Mouse (Mus musculus) testis, adult 2 months (tissue): Measurements from ENCODE around the gene Ccdc85c.

Source experiments
- CTCF ChIP-seq: fragments of 200-500 bp; IDR thresholded peaks from 2 replicates; pipeline ENCODE4 v1.5.1; 2012; ENCODE audit warnings: low read depth, mild to moderate bottlenecking, inconsistent platforms, low read length, moderate library complexity; ENCODE audit not compliant: control insufficient read depth, insufficient read depth, insufficient replicate concordance
- POLR2A ChIP-seq: fragments of 200-500 bp; IDR thresholded peaks from 2 replicates; pipeline ENCODE4 v1.6.1; 2012; ENCODE audit warnings: low read depth, mild to moderate bottlenecking, inconsistent platforms, low read length, moderate library complexity; ENCODE audit not compliant: control insufficient read depth

DNA sequence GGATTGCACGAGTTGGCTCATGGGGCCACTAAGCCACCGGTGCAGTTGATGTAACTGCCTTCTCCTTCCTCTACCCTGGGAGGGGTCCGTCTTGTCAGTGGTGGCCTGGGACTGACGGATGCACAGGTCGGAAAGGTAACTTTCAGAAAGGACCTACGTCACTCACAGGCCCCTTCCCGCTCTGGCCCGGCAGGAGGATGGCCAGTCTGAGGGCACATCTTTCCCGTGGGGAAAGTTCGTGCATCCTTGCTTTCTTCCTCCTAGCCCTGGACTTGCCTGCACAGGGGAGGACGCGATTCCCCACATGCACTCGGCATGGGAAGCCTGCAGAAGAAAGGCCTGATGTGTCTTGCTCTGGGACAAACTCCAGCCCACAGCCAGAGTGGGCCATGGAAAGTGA, 49.0 kb downstream of the Ccdc85c start:
- TF ChIP-seq CTCF, result no peak
- TF ChIP-seq POLR2A, result no peak
